Mouse (Mus musculus) liver, postnatal 0 days (tissue): ENCODE measurements around the gene Rnpepl1. TPM values are rescaled to one million over a fixed set of nuclear protein-coding genes. Genes with fewer than 3 reads are reported as not detected.
A peak's percentile ranks its signal among the peaks of the same experiment; 100 is the strongest.
"Not testable (repeated sequence)": the region's sequence is repeated elsewhere in the genome, so short reads cannot be mapped to it uniquely, and the experiment has no call there.

Source experiments
- ATAC-seq: fragments of 200-750 bp; cut with Nextera tagmentation; 2 replicates; pipeline ENCODE4 v1.8.0; 2017; ENCODE audit warnings: mild to moderate bottlenecking, moderate library complexity
- DNase-seq: peaks from one replicate; pipeline ENCODE4 v3.0.0-alpha.2; 2016
- H3K27ac ChIP-seq: fragments of 300-500 bp; sonication (generic); 2 replicates; pipeline ENCODE4 v1.5.1; 2014; ENCODE audit warnings: antibody characterized with exemption, moderate library complexity, mild to moderate bottlenecking, low read depth
- H3K27me3 ChIP-seq: fragments of 300-500 bp; sonication (generic); 2 replicates; pipeline ENCODE4 v1.6.1; 2014; ENCODE audit warnings: low read length, control low read depth, mixed read lengths; ENCODE audit not compliant: insufficient read depth
- H3K36me3 ChIP-seq: fragments of 300-500 bp; sonication (generic); replicated peaks from 2 replicates; pipeline ENCODE4 v1.6.1; 2014; ENCODE audit warnings: mild to moderate bottlenecking, control low read depth, low read length, moderate library complexity, mixed read lengths; ENCODE audit not compliant: insufficient read depth
- H3K4me1 ChIP-seq: fragments of 300-500 bp; sonication (generic); 2 replicates; pipeline ENCODE4 v1.6.1; 2014; ENCODE audit warnings: antibody characterized with exemption, mild to moderate bottlenecking, control low read depth; ENCODE audit not compliant: insufficient read depth
- H3K4me2 ChIP-seq: fragments of 300-500 bp; sonication (generic); 2 replicates; pipeline ENCODE4 v1.6.1; 2014; ENCODE audit warnings: low read depth, mild to moderate bottlenecking, low read length, moderate library complexity, mixed read lengths
- H3K4me3 ChIP-seq: fragments of 300-500 bp; sonication (generic); 2 replicates; pipeline ENCODE4 v1.5.1; 2014; ENCODE audit warnings: low read depth, low read length
- H3K9ac ChIP-seq: fragments of 300-500 bp; sonication (generic); replicated peaks from 2 replicates; pipeline ENCODE4 v1.6.1; 2014; ENCODE audit warnings: mild to moderate bottlenecking, moderate library complexity
- H3K9me3 ChIP-seq: fragments of 300-500 bp; sonication (generic); 2 replicates; pipeline ENCODE4 v1.6.1; 2016; ENCODE audit warnings: mild to moderate bottlenecking, control low read depth, low read length, mixed read lengths
- CTCF ChIP-seq: sonication (generic); IDR thresholded peaks from 2 replicates; pipeline ENCODE4 v1.5.1; 2016; ENCODE audit warnings: antibody characterized with exemption, low read depth
- EP300 ChIP-seq: IDR thresholded peaks from 2 replicates; pipeline ENCODE4 v1.6.1; 2016; ENCODE audit warnings: antibody characterized with exemption, low read depth, mild to moderate bottlenecking
- WGBS: fragments of 180-500 bp; shearing (Covaris S2); extraction: QIAGEN DNeasy Blood & Tissue Kit; methylation state at CpG from one replicate; pipeline ENCODE4 v1.1.7; 2014; ENCODE audit not compliant: insufficient replicate concordance; 5-methylcytosine and 5-hydroxymethylcytosine counted together
- polyA plus RNA-seq: library from polyadenylated mRNA; unstranded; fragments of >200 nt; fragmentation: Nextera tagmentation; extraction: Ambion mirVana; gene quantifications from 2 replicates; pipeline ENCODE4 v1.2.1, GENCODE M21; 2015

The Rnpepl1 gene
- polyA plus RNA-seq, 1 experiment from 2014 or later: 16.2 TPM

DNA sequence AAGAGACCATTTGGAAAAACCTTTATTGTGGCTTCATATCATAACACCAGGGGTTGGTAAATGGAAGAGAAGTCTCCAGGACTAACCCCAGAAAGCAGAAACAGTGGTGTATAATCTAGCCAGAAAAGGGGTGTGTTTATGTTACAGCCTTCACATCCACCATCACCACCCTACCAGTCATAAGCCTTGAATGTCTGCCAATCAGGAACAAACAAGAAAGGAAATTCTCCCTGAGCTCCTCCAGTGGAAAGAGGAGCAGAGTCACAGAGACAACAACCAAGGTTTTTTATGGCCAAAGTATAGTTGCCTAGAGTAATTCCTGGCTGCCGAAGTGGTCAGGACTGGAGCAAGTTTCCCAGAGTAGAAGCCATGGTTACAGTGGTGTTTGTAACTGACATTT, 48.4 kb downstream of the Rnpepl1 start:
- Histone ChIP-seq H3K4me3 (no peak overlapping the region), H3K36me3 (no peaks in the 10 kb centered on the region), H3K27me3 (no peaks in the 10 kb centered on the region), H3K27ac (no peak overlapping the region), H3K4me1 (no peaks in the 10 kb centered on the region), H3K4me2 (no peak overlapping the region), H3K9me3 (no peaks in the 10 kb centered on the region), H3K9ac (no peak overlapping the region)
- no peak for DNase-seq
- TF ChIP-seq CTCF (no peak), EP300 (no peak)
- no peak for ATAC-seq
- 62% methylated on average over 1 of the region's 1 CpGs for WGBS

DNA sequence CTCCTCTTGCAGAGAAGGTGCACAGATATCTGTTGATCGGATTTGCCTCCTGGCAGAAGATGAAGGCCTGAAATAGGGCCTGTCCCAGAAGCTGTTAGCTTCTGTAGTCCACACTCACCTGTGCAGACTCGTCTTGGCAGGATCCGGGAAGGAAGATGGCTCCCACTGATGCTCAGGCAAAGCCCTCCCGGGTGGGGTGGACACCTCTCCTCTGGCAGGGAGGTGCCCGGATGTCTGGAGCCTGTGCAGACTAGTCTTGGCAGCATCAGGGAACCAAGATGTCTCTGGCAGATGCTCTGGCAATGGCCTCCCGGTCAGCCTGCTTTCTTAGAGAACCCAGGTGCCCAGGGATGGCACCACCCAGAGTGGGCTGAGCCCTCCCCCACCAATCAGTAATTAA, 60.2 kb downstream of the Rnpepl1 start:
- not testable (repeated sequence) for H3K4me3 ChIP-seq, H3K4me1 ChIP-seq, H3K9ac ChIP-seq, H3K27me3 ChIP-seq, H3K36me3 ChIP-seq, H3K27ac ChIP-seq, DNase-seq, H3K4me2 ChIP-seq, H3K9me3 ChIP-seq, ATAC-seq
- 74% methylated on average over 6 of the region's 6 CpGs for WGBS

DNA sequence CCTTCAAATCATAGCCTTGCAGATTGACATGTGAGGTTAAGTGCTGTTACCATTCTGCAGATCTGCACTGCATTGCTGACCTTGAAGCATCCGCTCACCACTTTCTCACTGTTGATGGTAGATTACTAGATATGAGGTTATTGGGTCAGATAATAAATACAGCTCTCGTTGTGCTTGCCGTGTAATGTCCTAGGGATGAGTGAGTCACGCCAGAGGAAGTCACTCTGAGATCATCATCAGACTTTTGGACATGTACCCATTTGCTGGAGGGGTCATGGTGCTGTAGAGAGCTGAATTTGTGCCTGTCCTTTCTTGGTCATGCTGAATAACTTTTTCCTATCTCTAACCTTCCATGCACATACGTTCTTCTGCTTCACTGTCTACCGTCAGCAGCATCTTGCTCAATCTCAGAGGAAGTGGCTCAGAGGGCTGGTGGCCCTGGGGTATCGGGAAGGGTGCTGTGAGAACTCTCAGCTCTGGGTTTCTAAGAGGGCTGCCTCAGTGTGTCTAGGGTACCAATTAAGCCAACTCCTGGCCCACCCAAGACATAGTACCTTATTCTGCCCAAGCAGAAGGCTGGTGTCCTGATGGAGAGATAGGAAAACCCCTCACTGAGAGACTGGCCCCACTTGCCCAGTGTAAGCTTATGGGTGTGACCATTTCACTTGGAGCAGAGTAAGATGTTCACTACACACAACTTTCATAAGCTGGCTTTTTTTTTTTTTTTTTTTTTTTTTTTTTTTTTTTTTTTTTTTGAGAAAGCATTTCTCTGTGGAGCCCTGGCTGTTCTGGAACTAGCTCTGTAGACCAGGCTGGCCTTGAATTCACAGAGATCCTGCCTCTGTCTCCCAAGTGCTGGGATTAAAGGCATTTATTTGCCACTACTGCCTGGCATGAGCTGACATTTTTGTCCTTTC, 61.6 kb downstream of the Rnpepl1 start:
- Histone ChIP-seq H3K4me2 (no peak overlapping the region), H3K36me3 (no peaks in the 10 kb centered on the region), H3K9ac (no peak overlapping the region), H3K4me3 (no peak overlapping the region), H3K9me3 (no peaks in the 10 kb centered on the region), H3K4me1 (no peaks in the 10 kb centered on the region; the same call in 1 of the 2 replicates), H3K27me3 (no peaks in the 10 kb centered on the region), H3K27ac (peak overlapping the region; percentile 46)
- no peak for TF ChIP-seq CTCF
- ATAC-seq (peak; percentile 55), DNase-seq (no peak)
- WGBS: 55% methylated on average over 7 of the region's 7 CpGs

DNA sequence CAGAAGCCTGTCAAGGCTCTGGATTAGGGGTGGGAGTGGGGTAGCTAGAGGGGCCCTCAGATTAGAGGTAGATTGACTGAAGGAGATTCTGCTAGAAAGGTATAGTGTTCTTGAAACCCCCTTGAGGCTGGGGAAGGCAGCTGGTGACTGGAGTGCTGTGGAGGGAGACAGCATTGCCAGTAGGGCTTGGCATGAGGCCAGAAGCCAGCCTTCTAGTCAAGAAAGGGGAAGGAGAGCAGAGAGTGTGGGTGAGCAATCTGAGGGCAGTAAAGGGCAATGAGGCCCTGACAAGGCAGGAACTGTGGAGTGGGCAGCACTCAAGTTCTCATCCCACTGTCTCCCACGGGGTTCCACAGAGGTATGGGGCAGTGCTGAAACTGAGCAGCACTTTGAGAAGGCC, 62.3 kb downstream of the Rnpepl1 start:
- TF ChIP-seq EP300 (no peak), CTCF (no peak)
- Histone ChIP-seq H3K36me3 (no peaks in the 10 kb centered on the region), H3K27me3 (no peaks in the 10 kb centered on the region), H3K4me1 (no peaks in the 10 kb centered on the region; the same call in 1 of the 2 replicates), H3K4me3 (no peak overlapping the region), H3K9ac (no peak overlapping the region), H3K27ac (peak overlapping the region; percentile 46), H3K9me3 (no peaks in the 10 kb centered on the region), H3K4me2 (no peak overlapping the region)
- WGBS: 43% methylated on average over 1 of the region's 1 CpGs
- DNase-seq: peak; percentile 77
- peak; percentile 67 for ATAC-seq

Other genes starting within 250 kb of the Rnpepl1 start
- gene Gpc1, start 79.1 kb upstream of the Rnpepl1 start, polyA plus RNA-seq: 3.3 and 3.8 TPM in 2 replicates
- gene Ankmy1, start 7.9 kb upstream of the Rnpepl1 start, polyA plus RNA-seq: 0.05 TPM in 1 of 2 replicates, not detected in the other
- 17.4 and 20.2 TPM in 2 replicates for gene Dusp28, start 3.8 kb upstream of the Rnpepl1 start, polyA plus RNA-seq
- 25.6 and 25.8 TPM in 2 replicates for gene Capn10, start 23.6 kb downstream of the Rnpepl1 start, polyA plus RNA-seq
- 1.1 and 1.4 TPM in 2 replicates for gene Gpr35, start 40.1 kb downstream of the Rnpepl1 start, polyA plus RNA-seq
- not detected in 2 replicates for gene Aqp12, start 95.6 kb downstream of the Rnpepl1 start, polyA plus RNA-seq
- 0.17 and 0.28 TPM in 2 replicates for gene Kif1a, start 191.2 kb downstream of the Rnpepl1 start, polyA plus RNA-seq
- 443 and 456 TPM in 2 replicates for gene Agxt, start 224.5 kb downstream of the Rnpepl1 start, polyA plus RNA-seq